Mouse (Mus musculus) lung, adult 2 months (tissue): ENCODE measurements at regions not wholly inside any gene's neighbourhood (a gene's known extent, or its start where the extent isn't known, plus 50 kb on each side); places are given as distances from the start of the nearest gene placed in this dataset.

Source experiments
- DNase-seq: peaks from one replicate; pipeline ENCODE4 v3.0.0; 2022
- H3K4me1 ChIP-seq: fragments of 200-500 bp; 2 replicates; pipeline ENCODE4 v1.6.1; 2011; ENCODE audit warnings: low read length; ENCODE audit not compliant: control insufficient read depth, insufficient read depth
- H3K4me3 ChIP-seq: fragments of 200-500 bp; replicated peaks from 2 replicates; pipeline ENCODE3; 2011; ENCODE audit warnings: low read depth, mild to moderate bottlenecking, control low read depth, low read length; ENCODE audit errors: extremely low read depth
- CTCF ChIP-seq: fragments of 200-500 bp; IDR thresholded peaks from 2 replicates; pipeline ENCODE4 v1.5.1; 2011; ENCODE audit warnings: mild to moderate bottlenecking, low read length, control low read depth; ENCODE audit not compliant: insufficient read depth
- POLR2A ChIP-seq: fragments of 200-500 bp; IDR thresholded peaks from 2 replicates; pipeline ENCODE4 v1.6.1; 2011; ENCODE audit warnings: low read depth, mild to moderate bottlenecking, control low read depth, low read length, borderline replicate concordance; ENCODE audit errors: extremely low read depth
- WGBS: fragments of 180-500 bp; shearing (Covaris S2); methylation state at CpG from one replicate; pipeline ENCODE4 v1.1.7; 2018; 5-methylcytosine and 5-hydroxymethylcytosine counted together

DNA sequence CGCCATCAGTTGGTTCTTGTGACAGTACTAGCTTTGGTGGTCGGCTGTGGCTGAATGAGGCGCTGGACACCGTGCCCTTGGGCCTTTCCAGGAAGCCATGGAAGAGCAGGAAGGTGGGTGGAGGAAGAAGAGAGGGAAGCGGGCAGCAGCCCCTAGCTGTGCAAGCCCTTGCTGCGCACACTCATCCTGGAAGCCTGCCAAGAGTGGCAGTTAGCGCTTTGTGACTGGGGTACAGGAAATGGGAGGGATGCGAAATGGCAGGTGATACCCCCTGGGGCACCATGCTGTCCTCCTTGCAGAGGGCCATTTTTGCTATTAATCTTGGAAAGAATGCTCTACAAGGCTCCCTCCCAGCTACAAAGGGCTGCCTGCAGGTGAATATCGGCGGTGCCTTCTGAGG, 133.2 kb downstream of the Tex29 start:
- Histone ChIP-seq H3K4me3 (no peak overlapping the region), H3K4me1 (no peaks in the 10 kb centered on the region)
- no peak for DNase-seq
- TF ChIP-seq POLR2A (no peak), CTCF (no peak)
- 37% methylated on average over 10 of the region's 10 CpGs for WGBS

DNA sequence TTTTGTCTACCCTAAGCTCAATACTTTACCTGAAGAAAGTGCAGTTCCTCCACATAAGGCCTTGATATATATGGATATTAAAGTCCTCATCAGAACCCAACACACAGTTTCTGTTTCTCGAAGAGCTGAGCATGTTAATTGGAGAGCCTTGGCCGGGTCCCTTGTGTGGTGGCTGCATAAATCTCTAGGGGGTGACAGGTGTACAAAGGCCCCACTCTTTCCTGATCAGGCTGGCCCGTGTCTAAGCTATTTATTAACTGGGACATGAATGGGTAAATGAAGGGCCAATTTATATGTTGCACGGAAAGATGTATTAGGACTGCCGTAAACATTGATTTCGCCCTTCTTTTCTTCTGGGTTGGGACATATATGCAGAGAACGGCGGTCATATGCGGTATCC, 136.8 kb downstream of the Tex29 start:
- WGBS = 62% methylated on average over 9 of the region's 9 CpGs
- DNase-seq = no peak
- no peak for TF ChIP-seq POLR2A
- TF ChIP-seq CTCF = no peak
- Histone ChIP-seq H3K4me1 (no peaks in the 10 kb centered on the region), H3K4me3 (no peak overlapping the region)

DNA sequence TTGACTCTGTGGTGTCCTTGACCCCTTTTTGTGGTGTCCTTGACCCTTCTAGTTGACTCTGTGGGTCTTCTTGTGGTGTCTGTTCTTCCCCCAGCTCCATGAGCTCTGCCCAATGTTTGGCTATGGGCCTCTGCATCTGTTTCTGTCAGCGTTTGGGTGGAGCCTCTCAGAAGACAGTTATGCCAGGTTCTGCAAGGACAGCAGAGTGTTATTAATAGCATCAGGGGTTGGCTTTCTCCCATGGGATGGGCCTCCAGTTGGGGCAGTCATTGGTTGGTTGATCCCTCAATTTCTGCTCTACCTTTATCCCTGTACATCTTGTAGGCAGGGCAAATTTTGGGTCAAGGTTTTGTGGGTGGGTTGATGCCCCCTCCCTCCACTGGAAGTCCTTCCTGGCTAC, 138.8 kb downstream of the Tex29 start:
- 61% methylated on average over 1 of the region's 1 CpGs for WGBS
- Histone ChIP-seq H3K4me1 (no peaks in the 10 kb centered on the region), H3K4me3 (no peak overlapping the region)
- TF ChIP-seq POLR2A (no peak), CTCF (no peak)
- DNase-seq = no peak

DNA sequence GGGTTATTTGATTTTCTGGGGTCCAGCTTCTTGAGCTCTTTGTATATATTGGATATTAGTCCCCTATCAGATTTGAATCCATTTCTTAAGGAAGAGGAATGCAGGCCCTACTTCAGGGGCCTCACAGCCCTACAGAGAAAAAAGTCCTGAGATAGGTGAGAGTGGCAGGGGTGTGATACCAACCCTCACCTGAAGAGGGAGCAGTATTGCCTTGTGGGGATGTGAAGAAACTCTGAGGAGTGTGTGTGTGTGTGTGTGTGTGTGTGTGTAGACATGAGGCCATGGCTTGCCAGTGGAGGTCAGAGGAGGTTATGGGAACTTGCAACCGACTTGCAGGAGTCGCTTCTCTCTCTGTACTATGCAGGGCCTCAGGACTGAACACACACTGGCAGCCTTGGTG, 141.2 kb downstream of the Tex29 start:
- H3K4me1 ChIP-seq = no peaks in the 10 kb centered on the region
- H3K4me3 ChIP-seq = no peak overlapping the region
- 80% methylated on average over 2 of the region's 2 CpGs for WGBS
- DNase-seq = no peak
- TF ChIP-seq POLR2A (no peak), CTCF (peak; percentile 32)

DNA sequence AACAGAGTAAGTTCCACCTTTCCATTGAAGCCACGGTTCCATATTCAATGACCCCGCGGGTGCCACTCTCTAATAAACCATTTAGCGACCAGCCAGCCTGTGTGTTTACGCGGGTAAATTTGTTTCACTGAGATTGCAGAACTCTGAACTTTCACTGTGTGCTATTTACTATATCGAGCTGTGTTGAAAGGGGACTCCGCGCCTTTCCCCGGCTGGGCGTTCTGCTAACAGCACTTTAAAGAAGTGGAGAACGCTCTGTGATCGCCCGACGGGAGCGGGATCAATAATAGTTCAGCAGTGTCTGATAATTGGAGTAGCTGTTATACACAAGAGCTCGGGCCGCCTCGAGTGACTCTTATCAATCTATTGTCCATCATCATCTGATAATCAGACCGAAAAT, 149.8 kb downstream of the Tex29 start:
- DNase-seq = no peak
- 77% methylated on average over 20 of the region's 20 CpGs for WGBS
- TF ChIP-seq CTCF (no peak), POLR2A (no peak)
- Histone ChIP-seq H3K4me3 (no peak overlapping the region), H3K4me1 (no peaks in the 10 kb centered on the region)

DNA sequence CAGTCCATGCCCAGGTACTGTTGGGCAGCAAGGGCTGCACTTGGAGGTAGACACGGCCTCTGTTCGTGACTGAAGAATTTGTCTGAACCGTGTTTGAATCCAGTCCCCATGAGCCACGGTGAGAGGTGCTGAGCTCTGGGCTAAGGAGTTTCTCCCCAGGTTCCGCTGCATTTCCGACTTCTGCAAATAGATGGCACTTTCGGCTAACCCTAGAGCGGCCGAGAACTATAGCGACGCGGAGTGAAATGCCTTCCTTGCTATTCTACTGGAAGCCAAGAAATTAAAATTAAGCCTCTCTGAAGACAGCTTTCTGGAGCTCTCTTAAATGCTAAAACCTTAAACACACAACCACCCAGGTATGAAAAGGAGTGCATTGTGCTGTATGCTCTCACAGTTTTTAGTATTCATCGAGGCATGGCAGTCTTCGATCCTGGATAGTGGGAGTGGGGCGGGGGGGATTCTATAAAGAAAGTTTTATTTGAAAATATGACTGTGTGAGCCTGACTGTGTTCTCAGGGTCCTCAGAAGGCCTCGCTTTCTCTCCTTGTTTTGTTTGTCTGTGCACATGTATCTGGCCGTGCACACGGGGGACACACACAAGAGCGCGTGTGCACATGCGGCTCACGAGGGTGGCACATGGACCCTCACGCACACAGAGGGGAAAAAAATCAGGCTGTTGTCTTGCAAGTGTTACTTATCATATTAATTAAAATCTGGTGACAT, 159.6 kb downstream of the Tex29 start:
- 38% methylated on average over 23 of the region's 23 CpGs for WGBS
- peak; percentile 53 for DNase-seq
- no peak overlapping the region for H3K4me3 ChIP-seq
- H3K4me1 ChIP-seq = no peaks in the 10 kb centered on the region
- TF ChIP-seq CTCF (peak; percentile 78), POLR2A (no peak)

DNA sequence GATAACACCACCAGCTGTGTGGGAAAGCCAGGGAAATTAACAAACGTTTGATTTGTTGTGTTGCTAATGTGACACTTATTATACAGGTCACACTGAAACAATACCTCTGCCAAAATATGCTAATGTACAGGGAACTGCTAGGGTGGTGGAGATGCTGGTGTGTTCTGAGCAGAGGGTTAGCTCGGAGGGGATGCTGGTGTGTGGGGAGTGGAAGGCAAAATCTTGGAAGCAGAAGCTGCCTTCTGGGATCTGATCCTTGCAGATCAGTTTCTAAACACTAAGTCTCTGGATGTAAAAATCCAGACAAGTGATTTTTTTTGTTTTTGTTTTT, 160.2 kb downstream of the Tex29 start:
- no peak overlapping the region for H3K4me3 ChIP-seq
- no peaks in the 10 kb centered on the region for H3K4me1 ChIP-seq
- no peak for DNase-seq
- TF ChIP-seq CTCF = no peak
- 59% methylated on average over 2 of the region's 2 CpGs for WGBS

DNA sequence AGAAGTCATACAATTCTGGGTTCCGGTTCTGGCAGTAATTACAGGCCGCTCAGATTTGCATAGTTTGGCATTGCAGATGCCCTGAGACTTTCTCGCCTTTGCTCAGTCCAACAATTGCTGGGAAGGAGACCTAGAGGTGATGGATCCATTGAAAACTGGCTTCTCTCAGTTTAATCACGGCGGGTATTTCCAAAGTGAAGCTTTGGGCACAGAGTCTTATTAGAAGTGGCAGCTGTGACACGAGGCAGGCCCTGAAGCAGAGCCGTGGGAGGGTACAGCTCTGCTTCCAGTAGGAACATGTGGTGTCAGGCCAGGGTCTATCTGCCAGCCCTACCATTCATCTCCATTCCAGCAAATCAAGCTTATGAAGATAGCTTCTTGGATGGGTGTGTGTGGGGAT, 164.0 kb downstream of the Tex29 start:
- no peaks in the 10 kb centered on the region for H3K4me1 ChIP-seq
- 86% methylated on average over 7 of the region's 7 CpGs for WGBS
- TF ChIP-seq POLR2A = no peak
- TF ChIP-seq CTCF = no peak

DNA sequence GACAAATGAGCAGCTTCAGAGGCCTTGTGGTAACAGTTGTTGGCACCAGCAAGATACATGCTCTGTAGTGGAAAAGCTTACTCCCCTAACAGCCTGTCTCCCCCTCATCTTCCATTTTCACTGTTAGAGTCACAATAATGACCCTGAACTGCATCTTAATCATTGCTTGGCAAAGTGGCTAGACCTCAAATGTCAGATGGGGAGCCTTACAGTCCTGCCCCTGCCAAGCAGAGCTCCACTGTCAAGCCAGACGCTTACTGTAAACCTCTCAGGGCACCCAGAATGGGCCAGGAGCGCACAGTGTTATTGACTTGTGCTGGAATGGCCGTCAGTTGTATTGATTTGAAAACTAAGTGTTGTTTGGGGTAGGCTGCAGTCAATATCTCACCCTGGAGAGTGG, 172.5 kb downstream of the Tex29 start:
- 92% methylated on average over 3 of the region's 3 CpGs for WGBS
- no peak for DNase-seq
- no peak overlapping the region for H3K4me3 ChIP-seq
- TF ChIP-seq CTCF (no peak), POLR2A (no peak)
- H3K4me1 ChIP-seq = peaks cover 6% of the 10 kb centered on the region

More for the DNA sequence above, 164.0 kb downstream of the Tex29 start:
- DNase-seq = no peak
- no peak overlapping the region for H3K4me3 ChIP-seq

DNA sequence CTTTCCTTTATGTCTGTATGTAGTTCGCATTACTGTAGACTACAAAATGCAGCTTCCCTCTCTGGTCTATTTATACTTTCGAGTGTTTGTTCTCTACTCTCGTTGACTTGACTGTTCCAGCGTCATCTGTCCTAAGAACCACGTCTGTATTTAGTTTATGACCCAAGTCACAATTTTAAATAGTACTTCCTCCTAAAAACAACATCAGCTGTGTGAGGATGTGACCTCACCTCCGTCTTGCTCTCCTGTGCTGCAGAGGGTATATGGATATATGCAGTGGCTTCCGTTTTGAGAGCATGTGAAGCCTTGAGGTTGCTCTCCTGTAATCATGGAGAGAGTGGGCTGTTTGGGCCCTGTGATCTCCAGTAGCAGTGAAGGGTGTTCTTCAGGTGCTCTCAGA, 177.5 kb downstream of the Tex29 start:
- TF ChIP-seq CTCF (no peak), POLR2A (no peak)
- Histone ChIP-seq H3K4me1 (peaks cover 10% of the 10 kb centered on the region), H3K4me3 (no peak overlapping the region)
- DNase-seq = no peak
- 21% methylated on average over 7 of the region's 7 CpGs for WGBS

DNA sequence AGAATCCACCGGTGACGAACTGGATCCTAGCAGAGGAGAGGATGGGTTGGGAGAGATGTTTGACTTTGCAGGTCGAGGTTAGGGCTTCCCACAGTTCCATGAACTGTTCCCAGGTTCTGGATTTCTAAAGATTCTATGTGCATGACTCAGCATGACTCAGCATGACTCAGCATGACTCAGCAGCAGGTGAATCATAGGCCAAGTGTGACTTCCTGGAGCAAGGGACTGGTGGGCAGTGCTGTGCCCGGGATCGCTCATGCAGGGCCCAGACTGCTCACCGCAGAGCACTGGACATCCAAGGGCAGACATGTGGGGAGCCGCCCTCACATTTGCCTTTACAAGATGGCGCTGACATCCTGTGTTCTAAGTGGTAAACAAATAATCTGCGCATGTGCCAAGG, 179.0 kb downstream of the Tex29 start:
- Histone ChIP-seq H3K4me3 (no peak overlapping the region), H3K4me1 (peaks cover 10% of the 10 kb centered on the region)
- TF ChIP-seq CTCF = no peak
- no peak for TF ChIP-seq POLR2A
- DNase-seq = no peak
- WGBS = 88% methylated on average over 9 of the region's 9 CpGs
